Comparison of ENCODE assay signal across 11 mouse cellular contexts in genomic region chr4:137483871-137484270, GRCm38 (mm10). TPM values are rescaled to one million over a fixed set of nuclear protein-coding genes. Genes with fewer than 3 reads are reported as not detected.
DNase-seq lines count a peak whose midpoint lies in the region; ATAC-seq and TF ChIP-seq lines count a peak whose summit lies in the region.
"Had no signal": no experiment of that assay in that cellular context is flagged by ENCODE, and none has a peak within 500 bp of the region (broad histone marks: within the 10 kb centered on the region; RNA-seq: fewer than 3 reads in every experiment).

No protein-coding gene starts in this region.

- peak overlapping the region; percentile 89 for H3K27ac ChIP-seq in kidney, postnatal 0 days
- H3K27ac ChIP-seq in lung, postnatal 0 days (ENCODE audit: low read length) = peak overlapping the region; percentile 52
- no peak overlapping the region for H3K27ac ChIP-seq in layer of hippocampus, adult 2 months
- H3K27ac ChIP-seq: macrophage had no signal

- H3K4me2 ChIP-seq in kidney, postnatal 0 days (ENCODE audit: low read length) = no peak overlapping the region
- no peak overlapping the region for H3K4me2 ChIP-seq in lung, postnatal 0 days (replicated peaks; ENCODE audit: low read depth, low read length)

- no peak for TF ChIP-seq CTCF in kidney, postnatal 0 days (IDR thresholded peaks at IDR 0.05; ENCODE audit: low read depth)
- no peak for TF ChIP-seq CTCF in lung, postnatal 0 days (IDR thresholded peaks at IDR 0.05)
- no peak for TF ChIP-seq CTCF in layer of hippocampus, adult 2 months (conservative IDR thresholded peaks at IDR 0.05)

- H3K27me3 ChIP-seq in kidney, postnatal 0 days (ENCODE audit: insufficient read depth, low read length) = no peaks in the 10 kb centered on the region
- H3K27me3 ChIP-seq in lung, postnatal 0 days (replicated peaks; ENCODE audit: insufficient read depth, low read length) = no peaks in the 10 kb centered on the region

- H3K4me1 ChIP-seq in kidney, postnatal 0 days (replicated peaks; ENCODE audit: insufficient read depth, low read length) = peaks cover 78% of the 10 kb centered on the region
- peaks cover 74% of the 10 kb centered on the region for H3K4me1 ChIP-seq in lung, postnatal 0 days (ENCODE audit: insufficient read depth, low read depth, low read length)

- no peaks in the 10 kb centered on the region for H3K9me3 ChIP-seq in kidney, postnatal 0 days (replicated peaks; ENCODE audit: low read length)
- H3K9me3 ChIP-seq in lung, postnatal 0 days (ENCODE audit: low read length) = no peaks in the 10 kb centered on the region

- 35% methylated on average over 16 of the region's 16 CpGs for WGBS in kidney, postnatal 0 days
- WGBS in lung, postnatal 0 days = 11% methylated on average over 16 of the region's 16 CpGs

- no peak overlapping the region for H3K4me3 ChIP-seq in kidney, postnatal 0 days (replicated peaks; ENCODE audit: low read depth, low read length)
- H3K4me3 ChIP-seq in lung, postnatal 0 days (ENCODE audit: low read depth, low read length) = no peak overlapping the region
- H3K4me3 ChIP-seq in layer of hippocampus, adult 2 months = no peak overlapping the region

- no peak overlapping the region for H3K9ac ChIP-seq in kidney, postnatal 0 days (ENCODE audit: low read depth, low read length)
- H3K9ac ChIP-seq in lung, postnatal 0 days (replicated peaks; ENCODE audit: low read depth) = no peak overlapping the region

- no peaks in the 10 kb centered on the region for H3K36me3 ChIP-seq in kidney, postnatal 0 days (ENCODE audit: insufficient read depth, low read length)
- H3K36me3 ChIP-seq in lung, postnatal 0 days (ENCODE audit: insufficient read depth, low read length) = no peaks in the 10 kb centered on the region

- peak; percentile 41 for TF ChIP-seq EP300 in lung, postnatal 0 days (IDR thresholded peaks at IDR 0.05)

- ATAC-seq in kidney, postnatal 0 days (replicated peaks; ENCODE audit: low FRiP score, low read depth) = no peak
- ATAC-seq in lung, postnatal 0 days = peak; percentile 37

- DNase-seq in adrenal gland, postnatal 10 days = peak; percentile 76
- no peak for DNase-seq in adrenal gland, adult 8-10 months
- DNase-seq in adrenal gland, postnatal 36 days = peak; percentile 74 to 76
- DNase-seq in kidney, postnatal 0 days (ENCODE audit: low spot score) = no peak
- DNase-seq in lung, postnatal 0 days (ENCODE audit: low spot score) = peak; percentile 72
- DNase-seq in layer of hippocampus, adult 2 months (ENCODE audit: low spot score in 2 of 2) = no peak
- no peak for DNase-seq in gastrocnemius, adult 8-10 months (ENCODE audit: low spot score in 2 of 2)
- DNase-seq in gastrocnemius, adult 18-20 months (ENCODE audit: low spot score) = no peak

RNA-seq across cellular contexts. Expression of gene Hspg2, which starts 15.3 kb away (rescaled TPM):
- total RNA-seq in adrenal gland, postnatal 10 days (2021) = 100 to 1,000 TPM; 191 to 264 TPM
- 100 to 1,000 TPM; 107 to 236 (median 145) TPM for total RNA-seq in adrenal gland, adult 8-10 months (2022)
- 100 to 1,000 TPM; 141 to 263 TPM for total RNA-seq in adrenal gland, postnatal 36 days (2021)
- polyA plus RNA-seq in kidney, postnatal 0 days (2015; fragmentation: Nextera tagmentation; extraction: Ambion mirVana) = 31.3 and 34.0 TPM in 2 replicates
- polyA plus RNA-seq in lung, postnatal 0 days (2015; fragmentation: Nextera tagmentation; extraction: Ambion mirVana) = 20.2 and 25.3 TPM in 2 replicates
- total RNA-seq in layer of hippocampus, adult 2 months (2021) = 1 to 10 TPM; 4.0 to 5.2 TPM
- total RNA-seq in gastrocnemius, adult 8-10 months (2022) = 10 to 100 TPM; 42.0 to 54.1 (median 50.0) TPM
- total RNA-seq in gastrocnemius, adult 18-20 months (2021) = 10 to 100 TPM; 53.7 to 61.6 TPM

RNA-seq across cellular contexts. Expression of gene 1700013G24Rik, which starts 30.8 kb away (rescaled TPM):
- not detected for total RNA-seq in adrenal gland, postnatal 10 days (2021)
- not detected for total RNA-seq in adrenal gland, adult 8-10 months (2022)
- total RNA-seq in adrenal gland, postnatal 36 days (2021) = not detected
- polyA plus RNA-seq in kidney, postnatal 0 days (2015; fragmentation: Nextera tagmentation; extraction: Ambion mirVana) = not detected in 2 replicates
- polyA plus RNA-seq in lung, postnatal 0 days (2015; fragmentation: Nextera tagmentation; extraction: Ambion mirVana) = not detected in 2 replicates
- not detected for total RNA-seq in layer of hippocampus, adult 2 months (2021)
- not detected for total RNA-seq in gastrocnemius, adult 8-10 months (2022)
- total RNA-seq in gastrocnemius, adult 18-20 months (2021) = not detected
- total RNA-seq: layer of hippocampus, adult 18-20 months had no signal
- polyA plus RNA-seq: macrophage; neural tube, embryonic 11.5 days had no signal

RNA-seq across cellular contexts. Expression of gene Cela3b, which starts 53.5 kb away (rescaled TPM):
- not detected for total RNA-seq in adrenal gland, postnatal 10 days (2021)
- total RNA-seq in adrenal gland, adult 8-10 months (2022) = under 1 TPM in 1 of 4 experiments, not detected in 3; 0.42 TPM
- not detected for total RNA-seq in adrenal gland, postnatal 36 days (2021)
- polyA plus RNA-seq in kidney, postnatal 0 days (2015; fragmentation: Nextera tagmentation; extraction: Ambion mirVana) = not detected in 2 replicates
- polyA plus RNA-seq in lung, postnatal 0 days (2015; fragmentation: Nextera tagmentation; extraction: Ambion mirVana) = not detected in 2 replicates
- total RNA-seq in layer of hippocampus, adult 2 months (2021) = not detected
- not detected for total RNA-seq in gastrocnemius, adult 8-10 months (2022)
- under 1 TPM in 1 of 2 experiments, not detected in 1; 0.34 TPM for total RNA-seq in gastrocnemius, adult 18-20 months (2021)
- total RNA-seq: layer of hippocampus, adult 18-20 months had no signal
- polyA plus RNA-seq: macrophage; neural tube, embryonic 11.5 days had no signal

Comparison
In these comparisons a context has a peak if more than half of its experiments do, and no peak if none do; other contexts are left out.
1. DNase-seq: peak in adrenal gland, postnatal 10 days (single experiment), adrenal gland, postnatal 36 days (2 of 2) and lung, postnatal 0 days (single experiment); none in adrenal gland, adult 8-10 months (single experiment), kidney, postnatal 0 days (single experiment), layer of hippocampus, adult 2 months (0 of 2), gastrocnemius, adult 8-10 months (0 of 2) and gastrocnemius, adult 18-20 months (single experiment).
2. RNA of gene Hspg2, which starts 15.3 kb away (total RNA-seq): 191 to 264 TPM in adrenal gland, postnatal 10 days, 141 to 263 TPM in adrenal gland, postnatal 36 days, 107 to 236 TPM in adrenal gland, adult 8-10 months, 53.7 to 61.6 TPM in gastrocnemius, adult 18-20 months and 42.0 to 54.1 TPM in gastrocnemius, adult 8-10 months; 4.0 to 5.2 TPM in layer of hippocampus, adult 2 months; every median in the first group is over 4 times any median in the second.